Mouse (Mus musculus) gastrocnemius, postnatal 25 days (tissue): ENCODE results near the gene A630076J17Rik. TPM values are rescaled to one million over a fixed set of nuclear protein-coding genes. Genes with fewer than 3 reads are reported as not detected.

Source experiments
- DNase-seq: peaks from one replicate; pipeline ENCODE4 v3.0.0; 2022
- total RNA-seq, 2 experiments: library from RNA; stranded (reverse); gene quantifications; 1 replicate in 1 of 2; 2 replicates in 1 of 2; pipeline ENCODE4 v1.2.3; 2021

The A630076J17Rik gene
- total RNA-seq, 2 experiments from 2014 or later = not detected

DNA sequence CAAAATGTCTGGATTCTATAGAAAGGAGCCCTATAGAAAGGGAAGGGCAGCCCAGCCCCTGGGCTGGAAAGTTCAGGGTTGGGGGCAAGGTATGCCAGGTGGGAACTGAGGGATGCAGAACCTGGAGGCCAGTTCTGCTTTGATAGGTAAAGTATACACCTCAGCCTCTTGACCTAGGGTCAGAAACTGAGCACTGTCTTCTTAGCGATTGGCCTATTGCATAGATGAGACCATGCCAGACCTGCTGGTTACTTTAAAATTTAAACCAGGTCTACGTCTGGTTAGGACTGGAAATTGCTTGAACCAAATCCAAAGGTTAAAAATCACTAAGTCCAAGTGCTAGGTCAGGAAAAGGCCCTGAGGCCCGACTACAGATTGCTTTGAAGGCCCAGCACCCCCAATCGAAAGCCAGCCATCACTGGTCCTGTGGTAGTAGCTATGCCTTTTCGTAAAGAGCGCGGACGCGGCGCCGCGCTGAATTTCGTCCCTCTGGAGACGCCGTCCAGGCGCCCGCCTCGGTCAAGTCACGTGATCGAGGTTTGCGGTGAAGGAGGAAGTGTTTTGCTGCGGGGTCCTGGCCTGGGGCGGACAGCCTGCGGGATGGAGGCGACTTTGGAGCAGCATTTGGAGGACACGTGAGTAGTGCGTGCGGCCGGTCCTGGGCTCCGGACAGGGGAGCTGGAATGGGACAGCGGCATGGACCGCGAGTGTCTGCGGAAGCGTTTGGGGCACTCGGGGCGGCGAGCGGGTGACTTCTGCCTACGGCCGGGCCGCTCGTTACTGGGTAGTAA is 48.3 kb downstream of the A630076J17Rik start, which contains the start of gene Lamtor5:
Lamtor5 (plus strand) TSS at position 380 of the 791 bp plus-strand sequence.
- peak; percentile 84 for DNase-seq

Other genes with a start within 250 kb of the A630076J17Rik start
- not detected for gene Kcna3, start 194.4 kb upstream of the A630076J17Rik start, total RNA-seq
- 1 to 10 TPM; 1.0 to 1.4 TPM for gene Kcna2, start 129.5 kb upstream of the A630076J17Rik start, total RNA-seq
- under 1 TPM in 1 of 2 experiments, not detected in 1; 0.23 TPM for gene Kcna10, start 47.6 kb upstream of the A630076J17Rik start, total RNA-seq
- gene Cym, start 8.9 kb upstream of the A630076J17Rik start, total RNA-seq = not detected
- gene Prok1, start 9.1 kb downstream of the A630076J17Rik start, total RNA-seq = not detected
- 10 to 100 TPM; 47.5 to 55.1 TPM for gene Lamtor5, start 48.2 kb downstream of the A630076J17Rik start, total RNA-seq
- under 1 TPM in 1 of 2 experiments, not detected in 1; 0.19 TPM for gene Slc16a4, start 60.6 kb downstream of the A630076J17Rik start, total RNA-seq
- 10 to 100 TPM; 16.5 TPM for gene Rbm15, start 103.1 kb downstream of the A630076J17Rik start, total RNA-seq
- 10 to 100 TPM; 87.0 to 94.0 TPM for gene Kcnc4, start 228.9 kb downstream of the A630076J17Rik start, total RNA-seq